Mouse (Mus musculus): ENCODE data around the gene Ran.

GRCm38 (mm10) chr5:129026171-129026570 is 6.3 kb downstream of the Ran start:
- TF ChIP-seq GATA1 (IDR thresholded peaks at IDR 0.05; ENCODE audit: low read length) (no peak), TAL1 (IDR thresholded peaks at IDR 0.05; ENCODE audit: low read length) (no peak)
